Mouse (Mus musculus): ENCODE data around the gene Hhip.

GRCm38 (mm10) chr8:79995075-79995474, 62.7 kb downstream of the Hhip start:
- TF ChIP-seq POLR2A (IDR thresholded peaks at IDR 0.05; ENCODE audit: borderline replicate concordance, insufficient read depth, low read length) (no peak), CTCF (IDR thresholded peaks at IDR 0.05; ENCODE audit: borderline replicate concordance, insufficient read depth, low read depth, low read length) (no peak)

Data from cerebellum, adult 2 months (tissue).